Mouse (Mus musculus) cortical plate, adult 2 months (tissue): ENCODE results near the gene Aif1l. TPM values are rescaled to one million over a fixed set of nuclear protein-coding genes. Genes with fewer than 3 reads are reported as not detected.
"Not testable (repeated sequence)": the region's sequence is repeated elsewhere in the genome, so short reads cannot be mapped to it uniquely, and the experiment has no call there.

Experiments
- H3K27ac ChIP-seq: fragments of 200-500 bp; 2 replicates; pipeline ENCODE4 v1.5.1; 2012; ENCODE audit warnings: low read length, control low read depth, inconsistent platforms; ENCODE audit not compliant: insufficient read depth
- H3K4me1 ChIP-seq: fragments of 200-500 bp; 2 replicates; pipeline ENCODE4 v1.6.1; 2011; ENCODE audit warnings: low read length; ENCODE audit not compliant: control insufficient read depth, insufficient read depth
- H3K4me3 ChIP-seq: fragments of 200-500 bp; 2 replicates; pipeline ENCODE4 v1.5.1; 2011; ENCODE audit warnings: mild to moderate bottlenecking, low read length, control low read depth; ENCODE audit not compliant: insufficient read depth
- CTCF ChIP-seq: fragments of 200-500 bp; IDR thresholded peaks from 2 replicates; pipeline ENCODE4 v1.5.1; 2011; ENCODE audit warnings: mild to moderate bottlenecking, control low read depth, low read length; ENCODE audit not compliant: insufficient read depth; ENCODE audit errors: extremely low read depth
- POLR2A ChIP-seq: fragments of 200-500 bp; IDR thresholded peaks from 2 replicates; pipeline ENCODE4 v1.6.1; 2011; ENCODE audit warnings: mild to moderate bottlenecking, low read length, control low read depth; ENCODE audit not compliant: insufficient read depth; ENCODE audit errors: extremely low read depth
- polyA plus RNA-seq: library from polyadenylated mRNA; depleted of rRNA; stranded (reverse); fragments of >200 nt; gene quantifications from 2 replicates; pipeline ENCODE4 v1.2.3, GENCODE M21; 2012; rRNA removed

The Aif1l gene
- 7.5 and 10.1 TPM in 2 replicates for polyA plus RNA-seq

GRCm38 (mm10) chr2:31950058-31950871 lies at the start of gene Aif1l:
Gene Aif1l, plus strand, starts transcription at chr2:31950139.
- peak within 1 kb of the TSS; percentile 35 for H3K4me3 ChIP-seq
- H3K27ac ChIP-seq: no peak within 1 kb of the TSS
- no peaks in the 10 kb centered on the region for H3K4me1 ChIP-seq
- TF ChIP-seq CTCF (no peak), POLR2A (no peak)

GRCm38 (mm10) chr2:31900932-31901331 lies 49.0 kb upstream of the Aif1l start:
- TF ChIP-seq CTCF (no peak), POLR2A (no peak)
- H3K27ac ChIP-seq: no peak overlapping the region
- no peaks in the 10 kb centered on the region; the same call in 1 of the 2 replicates for H3K4me1 ChIP-seq
- no peak overlapping the region for H3K4me3 ChIP-seq

GRCm38 (mm10) chr2:31901659-31902362 lies 48.1 kb upstream of the Aif1l start:
- TF ChIP-seq POLR2A (no peak), CTCF (no peak)
- no peak overlapping the region for H3K27ac ChIP-seq
- H3K4me3 ChIP-seq: no peak overlapping the region
- H3K4me1 ChIP-seq: no peaks in the 10 kb centered on the region; the same call in 1 of the 2 replicates

GRCm38 (mm10) chr2:31904089-31904488 lies 45.9 kb upstream of the Aif1l start:
- Histone ChIP-seq H3K4me1 (no peaks in the 10 kb centered on the region; the same call in 1 of the 2 replicates), H3K27ac (no peak overlapping the region), H3K4me3 (no peak overlapping the region)
- TF ChIP-seq POLR2A (no peak), CTCF (no peak)

- no peak for TF ChIP-seq POLR2A
- TF ChIP-seq CTCF: no peak
- Histone ChIP-seq H3K4me3 (no peak overlapping the region), H3K4me1 (no peaks in the 10 kb centered on the region; the same call in 1 of the 2 replicates), H3K27ac (no peak overlapping the region)
Observed at GRCm38 (mm10) chr2:31904622-31905021, 45.3 kb upstream of the Aif1l start.

GRCm38 (mm10) chr2:31905682-31906081 lies 44.3 kb upstream of the Aif1l start:
- Histone ChIP-seq H3K4me1 (no peaks in the 10 kb centered on the region; the same call in 1 of the 2 replicates), H3K4me3 (no peak overlapping the region), H3K27ac (no peak overlapping the region)
- TF ChIP-seq POLR2A (no peak), CTCF (no peak)

- no peak for TF ChIP-seq POLR2A
- no peak for TF ChIP-seq CTCF
- no peak overlapping the region for H3K4me3 ChIP-seq
- no peaks in the 10 kb centered on the region; the same call in 1 of the 2 replicates for H3K4me1 ChIP-seq
- no peak overlapping the region for H3K27ac ChIP-seq
Observed at GRCm38 (mm10) chr2:31906407-31906806, 43.5 kb upstream of the Aif1l start.

GRCm38 (mm10) chr2:31912575-31912974 lies 37.4 kb upstream of the Aif1l start:
- H3K4me1 ChIP-seq: no peaks in the 10 kb centered on the region
- no peak overlapping the region for H3K4me3 ChIP-seq
- TF ChIP-seq CTCF (peak; percentile 55), POLR2A (no peak)
- no peak overlapping the region for H3K27ac ChIP-seq

- H3K4me1 ChIP-seq, H3K4me3 ChIP-seq, H3K27ac ChIP-seq: not testable (repeated sequence)
- 0 out of 2 replicates have a peak, but pooled peaks have one; percentile 25 for TF ChIP-seq CTCF
Observed at GRCm38 (mm10) chr2:31914213-31914612, 35.7 kb upstream of the Aif1l start.
